Mouse (Mus musculus) gastrocnemius, postnatal 14 days (tissue): ENCODE measurements around the gene Irf2. TPM values are rescaled to one million over a fixed set of nuclear protein-coding genes. Genes with fewer than 3 reads are reported as not detected.

Source experiments
- DNase-seq: peaks from one replicate; pipeline ENCODE4 v3.0.0; 2021; ENCODE audit warnings: mixed read lengths
- intact Hi-C: fragments of 180-260 bp; cut with DNase I; formaldehyde crosslinking; loops from one replicate; pipeline ENCODE4 v1.15.1; 2025; ENCODE audit warnings: low total_unique reads
- long read RNA-seq, 2 experiments: library from polyadenylated mRNA; stranded (forward); transcript quantifications; one replicate each; pipeline ENCODE4 v2.0.0; 2021
- total RNA-seq, 2 experiments: library from RNA; stranded (reverse); gene quantifications; 2 replicates each; pipeline ENCODE4 v1.2.3; 2021

Gene Irf2
- 10 to 100 TPM; 25.4 to 26.2 TPM for total RNA-seq
- long read RNA-seq, experiment 1, transcript Irf2-201 (9 exons, 2,497 nt) = major isoform, 9 of 14 reads
- long read RNA-seq, experiment 1, partial matches to known transcripts = 2 of 14 reads
- long read RNA-seq, experiment 1, other reads (novel, unspliced or antisense) = 3 of 14 reads
- long read RNA-seq, experiment 2, transcript Irf2-201 (9 exons, 2,497 nt) = major isoform, 11 of 20 reads
- long read RNA-seq, experiment 2, partial matches to known transcripts = 4 of 20 reads
- long read RNA-seq, experiment 2, other reads (novel, unspliced or antisense) = 5 of 20 reads

DNA sequence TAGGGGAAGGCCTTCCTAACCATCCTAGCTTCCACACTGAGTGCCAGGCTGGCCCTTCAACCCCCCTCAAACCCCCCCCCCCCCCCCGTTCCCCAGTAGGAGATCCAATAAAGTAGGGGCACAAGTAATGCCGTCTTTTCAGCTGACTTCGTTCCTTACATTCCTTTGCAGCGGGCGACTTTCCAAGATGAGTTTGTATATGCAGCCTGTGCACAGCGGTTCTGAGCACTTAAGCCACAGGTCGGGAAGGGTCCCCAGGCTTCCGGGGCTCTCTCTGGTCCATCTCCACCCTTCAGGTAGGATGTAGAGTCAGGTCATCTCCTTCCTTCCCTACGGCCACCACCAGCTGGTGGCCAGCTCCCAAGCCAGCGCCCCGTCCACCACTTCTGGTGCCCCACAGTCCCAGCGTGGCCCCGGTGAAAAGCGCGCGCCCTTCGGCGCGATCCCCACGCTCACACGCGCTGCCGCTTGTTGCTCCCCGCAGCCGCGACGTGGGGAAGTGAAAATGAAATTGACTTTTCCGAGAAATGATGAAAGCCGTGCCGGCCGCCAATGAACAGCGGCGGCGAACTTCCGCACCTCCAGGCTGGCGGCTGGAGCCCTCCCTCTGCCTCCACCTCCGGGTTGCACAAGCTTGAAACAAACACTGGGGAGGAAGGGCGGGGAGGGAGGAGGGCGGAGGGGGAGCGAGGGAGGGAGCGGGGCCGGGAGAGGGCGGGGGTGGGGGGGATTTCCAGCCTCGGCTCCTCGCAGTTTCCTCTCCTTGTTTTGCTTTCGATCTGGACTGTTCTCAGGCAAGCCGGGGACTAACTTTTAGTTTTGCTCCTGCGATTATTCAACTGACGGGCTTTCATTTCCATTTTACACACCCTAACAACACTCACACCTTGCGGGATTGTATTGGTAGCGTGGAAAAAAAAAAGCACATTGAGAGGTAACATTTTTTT lies at the start of gene Irf2:
TSS of gene Irf2 (plus strand) at position 730 of the 947 bp plus-strand sequence.
- intact Hi-C loops = no loop called here
- peak; percentile 90 for DNase-seq

DNA sequence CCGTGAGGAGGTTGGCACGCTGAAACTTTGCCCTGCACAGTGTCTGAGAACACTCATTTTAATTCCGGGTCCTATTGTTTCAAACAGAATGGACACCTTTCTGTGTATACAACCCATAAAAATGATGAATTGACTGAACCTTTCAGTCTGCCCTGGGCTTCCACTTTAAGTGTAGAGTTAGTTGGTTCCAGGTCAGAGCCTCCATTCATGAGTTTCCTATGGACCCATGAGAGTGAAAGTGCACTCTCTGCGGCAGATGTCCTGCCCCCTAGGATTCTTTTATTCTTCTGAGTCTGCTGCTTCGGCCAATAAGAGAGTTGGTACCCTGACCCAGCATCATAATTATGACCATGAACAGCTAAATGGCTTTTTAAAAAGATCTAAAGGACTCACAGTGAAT lies 49.4 kb upstream of the Irf2 start:
- intact Hi-C loops = no loop called here
- DNase-seq = no peak

- intact Hi-C loops = no loop called here
Measured at GRCm38 (mm10) chr8:46690581-46690980, 49.0 kb upstream of the Irf2 start.

GRCm38 (mm10) chr8:46691360-46691759 lies 48.2 kb upstream of the Irf2 start:
- intact Hi-C loops = no loop called here
- DNase-seq = no peak

More at GRCm38 (mm10) chr8:46690581-46690980, 49.0 kb upstream of the Irf2 start:
- no peak for DNase-seq

GRCm38 (mm10) chr8:46696256-46697041 lies 43.1 kb upstream of the Irf2 start:
- no peak for DNase-seq
- intact Hi-C loops = no loop called here

DNA sequence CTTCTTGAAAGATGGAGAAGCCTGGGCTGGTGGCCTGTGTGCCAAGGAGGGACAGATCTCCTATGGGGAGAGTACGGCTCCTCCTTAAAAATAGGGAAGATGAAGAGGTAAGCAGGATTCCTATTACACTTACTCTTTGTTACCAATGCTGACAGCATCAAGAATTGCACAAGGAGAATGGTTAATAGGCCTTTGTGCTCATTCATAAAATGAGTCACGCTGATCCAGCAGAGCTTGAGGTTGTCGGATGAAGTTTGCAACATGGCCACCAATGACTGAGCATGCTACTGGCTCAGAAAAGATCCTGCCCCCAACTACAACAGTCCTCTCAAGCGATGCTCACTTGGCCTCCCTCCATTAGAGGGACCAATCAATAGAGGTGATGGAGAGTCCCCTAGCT lies 42.0 kb upstream of the Irf2 start:
- no peak for DNase-seq
- intact Hi-C loops = no loop called here

DNA sequence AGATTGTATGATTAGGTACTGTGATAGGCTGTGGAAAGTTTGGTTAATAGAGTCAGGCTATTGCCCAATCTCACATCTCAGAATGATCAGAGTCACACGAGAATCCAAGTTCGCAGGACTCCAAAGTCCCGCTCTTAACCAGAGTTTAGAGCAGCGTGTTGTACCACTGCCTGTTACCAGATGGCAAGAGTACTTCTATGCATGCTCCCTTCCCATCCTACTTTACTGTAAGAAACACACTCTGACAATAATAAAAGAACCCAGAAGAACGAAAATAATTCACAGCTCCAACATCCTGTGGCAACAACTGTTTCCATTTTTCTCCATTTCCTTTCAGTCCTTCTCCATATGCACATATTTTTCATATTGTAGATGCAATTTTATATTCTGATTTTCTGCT lies 41.4 kb upstream of the Irf2 start:
- DNase-seq = no peak
- intact Hi-C loops = no loop called here

GRCm38 (mm10) chr8:46705145-46705544 lies 34.4 kb upstream of the Irf2 start:
- intact Hi-C loops = no loop called here
- no peak for DNase-seq

GRCm38 (mm10) chr8:46706730-46707129 lies 32.8 kb upstream of the Irf2 start:
- intact Hi-C loops = no loop called here
- DNase-seq = no peak

DNA sequence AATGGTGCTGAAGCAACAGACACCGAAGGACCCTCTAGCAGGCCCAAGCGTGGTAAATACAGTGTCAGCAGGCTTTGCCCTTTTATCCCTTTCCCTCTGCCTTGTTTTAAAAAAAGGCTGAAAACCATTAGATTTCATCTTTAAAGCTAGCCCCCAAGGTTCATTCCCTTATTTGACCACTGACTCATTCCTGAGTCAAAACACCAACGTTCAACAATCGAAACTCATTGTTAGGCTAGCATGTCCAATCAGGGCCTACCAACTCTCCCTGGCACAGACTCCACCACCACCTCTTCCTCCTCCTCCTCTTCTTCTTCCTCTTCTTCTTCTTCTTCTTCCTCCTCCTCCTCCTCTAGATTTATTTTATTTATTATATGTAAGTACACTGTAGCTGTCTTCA lies 30.2 kb upstream of the Irf2 start:
- no peak for DNase-seq
- intact Hi-C loops = no loop called here

GRCm38 (mm10) chr8:46710289-46710688 lies 29.2 kb upstream of the Irf2 start:
- intact Hi-C loops = no loop called here
- no peak for DNase-seq

DNA sequence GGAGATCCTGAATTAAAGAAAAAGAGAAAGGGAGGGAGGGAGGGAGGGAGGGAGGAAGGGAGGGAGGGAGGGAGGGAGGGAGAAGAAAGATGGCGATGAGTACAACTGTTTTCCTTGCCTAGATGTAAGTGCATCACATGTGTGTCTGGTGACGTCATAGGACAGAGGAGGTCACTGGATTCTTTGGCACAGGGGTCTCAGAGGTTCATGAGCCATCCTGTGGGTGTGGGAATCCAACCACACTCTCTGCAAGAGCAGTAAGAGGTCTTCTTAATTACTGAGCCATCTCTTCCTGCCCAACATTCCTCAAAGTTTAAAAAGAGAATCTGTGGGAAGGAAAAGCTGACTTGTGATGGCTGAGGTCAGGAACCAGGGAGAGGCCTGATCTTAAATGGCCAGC lies 28.0 kb upstream of the Irf2 start:
- no peak for DNase-seq
- intact Hi-C loops = no loop called here

- intact Hi-C loops = no loop called here
Measured at GRCm38 (mm10) chr8:46713178-46713577, 26.4 kb upstream of the Irf2 start.

DNA sequence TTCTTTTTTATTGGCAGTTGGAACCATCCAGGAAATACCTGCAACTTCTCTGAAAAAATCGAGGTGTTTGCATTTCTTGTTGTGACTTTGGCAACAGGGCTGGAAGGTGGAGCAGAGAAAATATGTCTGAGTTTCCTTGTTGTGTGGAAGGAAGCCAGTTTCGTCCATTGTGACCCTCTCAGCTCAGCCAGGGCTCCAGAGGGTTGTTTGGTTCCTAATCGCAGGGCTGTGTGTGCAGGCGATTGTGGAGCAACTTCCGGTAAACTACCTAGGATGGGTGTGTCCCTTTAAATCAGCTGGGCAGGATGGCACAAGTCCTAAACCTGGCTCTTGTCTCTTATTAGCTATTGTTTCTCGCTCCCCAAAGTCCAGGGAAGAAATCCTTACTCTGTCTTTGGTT lies 25.7 kb upstream of the Irf2 start:
- DNase-seq = no peak
- intact Hi-C loops = no loop called here

More at GRCm38 (mm10) chr8:46713178-46713577, 26.4 kb upstream of the Irf2 start:
- no peak for DNase-seq

DNA sequence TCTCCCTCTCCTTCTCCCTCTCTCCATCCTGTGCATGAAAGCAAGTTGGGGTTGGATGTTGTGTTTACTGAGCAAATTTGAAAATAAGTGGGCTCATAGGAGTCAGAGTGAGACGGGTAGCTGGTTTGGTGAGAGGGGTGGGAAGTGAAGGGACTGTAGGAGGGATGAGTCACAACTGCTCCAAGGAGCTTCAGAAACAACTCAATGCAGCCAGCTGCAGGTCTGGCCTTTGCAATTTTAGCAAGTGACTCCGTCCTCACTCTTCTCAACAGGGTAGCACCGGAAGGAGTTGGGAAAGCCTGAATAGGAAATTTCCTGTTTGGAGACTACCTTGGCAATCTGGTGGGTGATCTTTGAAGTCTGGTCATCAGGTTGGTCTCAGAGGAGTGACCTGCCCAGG lies 25.1 kb upstream of the Irf2 start:
- no peak for DNase-seq
- intact Hi-C loops = no loop called here

GRCm38 (mm10) chr8:46716477-46716876 lies 23.1 kb upstream of the Irf2 start:
- DNase-seq = no peak
- intact Hi-C loops = no loop called here

GRCm38 (mm10) chr8:46717170-46717569 lies 22.4 kb upstream of the Irf2 start:
- intact Hi-C loops = no loop called here
- DNase-seq = no peak

DNA sequence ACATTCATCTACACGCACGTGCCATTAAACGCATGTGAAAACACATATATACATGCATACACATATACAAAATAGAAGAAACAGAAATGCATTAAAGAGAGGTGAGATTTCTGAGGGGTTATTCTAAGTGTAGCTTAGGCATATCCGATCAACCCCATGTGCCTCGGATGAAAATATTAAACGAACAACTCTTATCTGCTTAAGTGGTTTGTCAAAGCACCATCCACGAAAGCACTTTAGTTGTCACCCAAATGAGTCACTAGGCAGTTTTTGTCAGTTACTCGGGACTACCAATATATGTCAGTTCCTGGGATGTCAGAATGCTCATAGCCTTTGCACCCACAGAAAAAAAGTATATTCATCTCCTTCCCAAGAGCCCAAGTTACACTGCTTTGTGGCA lies 21.2 kb upstream of the Irf2 start:
- no peak for DNase-seq
- intact Hi-C loops = no loop called here

DNA sequence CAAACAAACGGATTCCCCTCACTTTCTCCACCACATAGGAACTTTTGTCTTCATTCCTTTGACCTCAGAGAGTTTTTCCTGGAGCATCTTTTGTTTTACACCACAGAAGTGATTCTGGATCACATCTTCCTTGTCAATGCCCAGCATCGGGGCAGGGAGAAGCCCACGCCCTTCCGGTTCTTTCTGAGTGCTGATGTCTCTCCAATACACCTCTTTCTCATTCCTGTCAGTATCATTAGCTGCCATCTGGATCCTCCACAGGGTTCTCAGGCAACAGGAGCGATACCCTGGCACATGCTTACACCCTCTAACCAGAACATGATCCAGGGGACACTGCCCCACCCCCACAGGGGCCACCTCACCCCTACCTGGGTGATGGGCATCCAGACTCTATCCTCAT lies 20.8 kb upstream of the Irf2 start:
- intact Hi-C loops = no loop called here
- no peak for DNase-seq

GRCm38 (mm10) chr8:46720656-46721055 lies 18.9 kb upstream of the Irf2 start:
- intact Hi-C loops = no loop called here
- no peak for DNase-seq
